Mouse (Mus musculus) adrenal gland, postnatal 25 days (tissue): ENCODE data around the gene Olfr875. TPM values are rescaled to one million over a fixed set of nuclear protein-coding genes. Genes with fewer than 3 reads are reported as not detected.
"Not testable (repeated sequence)": the region's sequence is repeated elsewhere in the genome, so short reads cannot be mapped to it uniquely, and the experiment has no call there.

Experiments used
- DNase-seq: peaks from one replicate; pipeline ENCODE4 v3.0.0; 2021; ENCODE audit warnings: mixed read lengths
- long read RNA-seq: library from polyadenylated mRNA; stranded (forward); transcript quantifications from one replicate; pipeline ENCODE4 v2.0.0, GENCODE M21; 2021
- total RNA-seq: library from RNA; stranded (reverse); gene quantifications from 2 replicates; pipeline ENCODE4 v1.2.3, GENCODE M21; 2021

Gene Olfr875
- total RNA-seq = not detected in 2 replicates
- long read RNA-seq = 0 reads

DNA sequence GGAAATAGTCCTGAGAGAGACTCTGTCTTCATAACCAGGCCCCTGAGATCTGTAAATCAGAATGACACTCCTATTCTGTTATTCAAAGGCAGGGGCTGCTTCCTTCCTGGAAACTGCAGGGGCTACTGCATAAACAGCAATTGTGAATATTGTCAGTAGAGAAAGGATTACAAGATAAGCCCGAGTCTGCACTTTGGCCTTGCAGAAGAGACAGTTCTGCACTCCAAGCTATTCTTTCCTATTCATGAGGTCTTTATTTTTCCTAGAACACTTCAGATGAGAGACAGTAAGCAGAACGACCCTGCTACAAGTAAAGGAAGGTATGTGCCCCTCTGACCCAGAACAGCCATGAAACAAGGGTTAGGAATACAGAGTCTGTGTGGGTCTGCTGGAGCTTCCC lies at the start of gene Olfr875:
Olfr875 (plus strand) TSS at position 99 of the 400 bp plus-strand sequence.
- DNase-seq = no peak

DNA sequence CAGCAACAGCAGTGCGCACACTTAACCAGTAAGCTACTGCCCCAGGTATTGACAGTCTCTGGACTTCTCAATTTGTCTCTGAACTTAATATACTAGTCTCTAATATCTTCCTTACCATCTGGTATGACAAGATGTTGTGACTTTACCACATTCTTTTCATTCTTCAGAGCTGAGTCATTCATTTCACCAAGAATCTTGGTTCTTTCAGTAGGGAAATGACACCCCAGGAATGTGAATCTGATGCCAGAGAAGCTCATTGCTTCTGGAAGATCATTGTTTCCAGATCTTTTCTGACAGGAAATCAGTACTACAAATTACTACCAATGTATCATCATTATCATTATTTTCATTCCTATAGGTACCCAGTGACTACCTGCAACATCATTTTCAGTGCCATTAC lies 37.3 kb upstream of the Olfr875 start:
- DNase-seq = no peak

DNA sequence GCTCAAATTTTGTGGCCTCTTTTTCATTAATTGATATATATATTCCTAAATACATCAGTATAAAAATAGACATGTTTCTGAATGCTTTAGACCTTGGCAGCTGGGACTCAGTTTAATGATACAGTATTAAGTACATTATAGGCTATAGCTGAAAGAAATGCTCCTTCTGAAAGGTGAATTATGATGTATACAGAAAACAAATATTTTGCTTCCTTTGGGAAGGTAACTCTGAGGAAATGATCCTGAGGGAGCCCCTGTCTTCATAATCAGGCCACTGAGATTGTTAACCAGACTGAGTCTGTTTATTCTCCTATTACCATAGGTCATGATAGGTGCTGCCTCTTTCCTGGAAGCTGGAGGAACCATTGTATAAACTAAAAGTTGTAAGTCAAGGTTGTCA lies 26.9 kb upstream of the Olfr875 start, which contains the start of gene Olfr874:
Olfr874 (plus strand) TSS at position 301 of the 400 bp plus-strand sequence.
- DNase-seq = no peak

DNA sequence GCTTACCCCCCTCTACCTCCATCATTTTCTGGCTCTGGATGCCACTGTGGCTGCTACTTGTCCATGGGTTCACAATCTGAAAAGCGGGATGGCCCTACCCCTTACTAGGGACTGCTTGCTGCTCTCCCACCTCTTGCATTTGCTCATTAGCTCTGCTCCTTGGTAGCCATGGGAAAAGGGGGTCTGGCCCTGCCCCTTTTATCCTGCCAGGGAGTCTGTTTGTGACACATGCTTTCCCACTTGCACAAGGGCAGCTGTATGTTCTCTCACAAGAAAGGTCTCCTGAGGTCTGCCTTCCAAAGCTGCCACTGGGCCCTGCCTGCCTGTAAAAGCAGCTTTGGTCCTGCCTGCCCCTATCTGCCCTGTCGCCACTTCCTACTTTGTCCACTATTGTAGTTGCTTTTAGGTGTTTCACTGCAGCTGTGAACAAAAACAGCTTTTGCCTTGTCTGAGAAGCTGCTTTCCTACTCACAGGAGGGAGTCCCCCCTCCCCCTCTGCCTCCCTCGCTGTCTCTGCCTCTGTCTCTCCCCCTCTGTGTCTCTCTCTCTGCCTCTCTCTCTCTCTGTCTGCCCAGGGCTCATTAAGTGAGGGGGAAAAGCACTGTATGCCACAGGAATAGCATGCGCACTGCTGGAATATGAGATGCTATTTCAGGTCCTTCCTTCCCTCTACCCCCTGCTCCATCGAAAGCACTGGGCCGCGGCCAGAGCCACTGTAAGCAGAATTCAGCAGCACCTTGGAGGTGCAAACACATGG lies 21.2 kb upstream of the Olfr875 start:
- DNase-seq = no peak

DNA sequence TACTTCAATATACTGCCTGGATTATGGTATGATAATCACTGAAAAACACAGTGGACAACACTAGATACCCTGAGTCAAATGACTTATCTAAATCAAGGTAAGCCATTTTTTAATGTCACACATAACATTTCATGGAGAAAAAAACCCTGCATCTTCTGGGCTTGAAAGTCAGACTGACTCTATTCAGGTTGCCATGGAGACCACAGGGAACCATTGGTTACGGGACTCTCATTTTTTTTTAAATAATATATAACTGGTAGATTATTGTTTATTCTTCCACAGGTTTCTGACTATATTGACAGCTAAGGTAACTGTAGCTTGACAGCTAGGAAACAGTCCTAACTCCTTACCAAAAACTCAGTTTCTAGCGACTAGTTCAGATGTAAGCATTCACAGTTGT lies 20.2 kb upstream of the Olfr875 start:
- DNase-seq = no peak

DNA sequence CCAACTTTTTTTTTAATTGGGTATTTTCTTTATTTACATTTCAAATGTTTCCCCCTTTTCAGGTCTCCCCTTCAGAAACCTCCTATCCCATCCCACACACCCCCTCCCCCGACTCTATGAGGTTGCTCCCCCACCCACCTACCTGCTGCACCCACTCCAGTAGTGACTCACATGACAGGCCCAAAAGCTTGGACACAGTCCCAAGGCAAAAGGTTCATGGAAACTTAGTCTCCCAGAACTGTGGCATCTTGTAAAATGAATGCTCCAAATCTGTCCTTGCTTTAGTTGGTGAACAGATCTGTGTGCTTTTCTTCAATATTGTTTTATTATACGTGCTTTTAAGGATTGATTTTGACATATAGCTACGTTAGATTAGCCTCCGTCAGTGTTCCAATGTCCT lies 19.7 kb upstream of the Olfr875 start:
- DNase-seq = peak; percentile 9

DNA sequence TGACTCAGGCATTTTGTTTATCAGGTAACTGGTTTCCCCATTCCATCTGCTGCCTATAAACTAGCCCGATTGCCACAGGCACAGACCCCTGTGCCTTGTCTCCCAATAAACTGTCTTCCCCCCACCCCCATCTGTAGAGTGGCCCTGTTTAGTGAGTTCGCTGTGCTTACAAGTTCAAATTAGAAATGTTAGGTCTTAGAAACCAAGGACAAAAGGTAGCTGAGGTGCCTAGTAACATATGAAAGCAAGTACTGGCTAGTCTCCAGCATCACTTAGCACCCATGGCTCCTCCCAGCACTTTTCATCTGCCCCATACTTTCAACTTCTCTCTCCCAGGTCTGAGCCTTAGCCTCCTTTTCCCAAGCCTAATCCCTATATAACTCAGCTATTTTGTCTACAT lies 9.9 kb upstream of the Olfr875 start:
- DNase-seq = no peak

DNA sequence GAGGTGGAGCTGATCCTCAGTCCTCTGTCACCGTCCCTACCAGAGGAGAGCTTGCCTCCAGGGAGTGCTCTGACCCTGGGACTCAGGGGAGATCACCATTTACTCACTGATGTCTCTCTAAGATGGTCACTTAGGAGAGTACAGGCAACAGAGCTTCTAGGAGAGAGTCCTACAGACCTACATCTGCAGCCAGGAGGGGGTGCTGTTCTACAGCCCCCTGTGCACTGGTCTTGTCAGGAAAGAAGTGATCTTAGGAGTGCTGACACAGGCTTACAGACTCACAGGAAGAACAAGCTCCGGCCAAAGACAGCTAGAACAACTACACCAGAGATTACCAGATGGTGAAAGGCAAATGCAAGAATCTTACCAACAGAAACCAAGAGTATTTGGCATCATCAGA lies 9.1 kb upstream of the Olfr875 start:
- peak; percentile 47 for DNase-seq

DNA sequence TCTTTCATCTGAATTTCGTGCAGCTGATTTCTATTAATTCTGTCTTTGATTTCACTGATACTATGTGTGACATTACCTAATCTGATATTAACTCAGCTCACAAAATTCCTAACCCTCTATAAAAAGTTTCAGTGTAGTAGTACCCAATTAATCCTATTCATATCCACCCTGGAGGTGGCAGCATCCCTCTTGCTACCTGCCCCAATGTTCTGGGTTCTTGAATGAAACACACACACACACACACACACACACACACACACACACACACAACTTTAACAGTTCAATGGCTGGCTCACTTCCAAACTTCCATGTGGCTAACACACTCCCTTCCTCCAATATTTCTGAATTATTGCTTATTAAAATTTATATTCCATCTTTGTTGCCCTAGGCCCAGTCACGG lies 996 bp upstream of the Olfr875 start:
- DNase-seq = no peak

DNA sequence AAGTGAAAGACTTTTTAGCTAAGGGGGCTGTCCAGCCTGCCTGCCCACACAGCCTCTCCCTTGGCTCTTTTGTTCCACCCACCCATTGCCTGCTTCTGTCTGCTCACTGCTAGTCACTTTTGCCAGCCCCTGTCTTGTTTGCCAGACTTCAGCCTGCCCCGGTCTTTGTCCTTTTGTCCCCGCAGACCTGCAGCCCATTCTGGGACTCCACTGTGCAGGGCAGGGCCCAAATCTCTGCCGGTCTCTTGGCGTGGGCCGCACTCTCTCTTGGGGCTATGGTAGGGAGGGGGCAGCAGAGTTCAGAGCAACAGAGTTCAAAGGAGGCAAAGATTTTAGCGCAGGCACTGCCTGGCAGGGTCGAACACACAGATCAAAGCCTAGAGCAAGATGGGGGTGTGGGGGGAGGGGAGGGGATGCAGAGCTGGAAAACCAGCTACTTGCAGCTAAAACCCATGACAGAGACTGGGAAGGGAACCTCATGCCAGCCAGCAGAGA lies 11.2 kb downstream of the Olfr875 start:
- peak; percentile 21 for DNase-seq

DNA sequence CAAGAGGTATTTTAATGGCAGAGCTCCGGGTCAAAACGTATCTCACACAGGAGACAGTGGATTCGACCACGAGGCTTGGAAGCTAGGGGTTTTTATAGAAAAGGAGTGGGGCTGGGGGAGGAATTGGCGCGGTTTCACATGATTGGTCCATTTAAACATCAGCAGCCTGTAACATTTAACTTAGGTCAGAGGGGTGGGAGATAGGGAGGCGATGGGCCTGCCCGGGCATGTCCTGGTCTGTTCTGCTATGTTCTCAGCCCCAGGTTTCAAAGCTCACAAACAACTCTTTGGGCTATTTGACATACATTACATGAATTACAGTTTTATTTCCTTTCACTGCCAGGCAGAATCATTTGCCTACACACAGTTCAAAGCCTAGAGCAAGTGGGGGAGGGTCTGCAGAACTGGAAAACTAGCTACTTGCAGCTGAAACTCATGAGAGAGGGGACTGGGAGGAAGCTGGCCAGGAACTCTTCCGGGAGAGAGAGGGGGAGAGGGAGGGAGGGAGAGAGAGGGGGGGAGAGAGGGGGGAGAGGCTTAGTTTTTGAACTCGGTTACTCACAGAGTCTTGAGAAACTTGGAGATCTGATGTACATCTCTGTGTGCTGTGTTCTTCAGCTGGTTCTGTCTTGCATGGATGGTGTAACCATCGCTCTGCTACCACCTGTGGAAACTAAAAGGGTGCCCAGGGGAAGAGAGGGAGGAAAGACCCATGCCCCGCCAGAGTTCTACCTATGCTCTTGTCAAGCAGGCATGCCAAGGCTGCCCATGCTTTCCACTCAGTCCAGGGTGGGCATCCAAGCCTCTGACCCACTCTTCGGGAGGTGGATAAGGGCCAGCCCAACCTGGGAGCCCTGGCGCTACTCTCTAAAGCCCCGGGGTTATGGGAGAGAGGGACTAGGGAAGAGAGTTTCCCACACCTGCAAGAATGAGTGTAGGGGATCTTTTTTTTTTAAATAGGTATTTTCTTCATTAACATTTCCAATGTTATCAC lies 12.0 kb downstream of the Olfr875 start:
- DNase-seq = not testable (repeated sequence)

DNA sequence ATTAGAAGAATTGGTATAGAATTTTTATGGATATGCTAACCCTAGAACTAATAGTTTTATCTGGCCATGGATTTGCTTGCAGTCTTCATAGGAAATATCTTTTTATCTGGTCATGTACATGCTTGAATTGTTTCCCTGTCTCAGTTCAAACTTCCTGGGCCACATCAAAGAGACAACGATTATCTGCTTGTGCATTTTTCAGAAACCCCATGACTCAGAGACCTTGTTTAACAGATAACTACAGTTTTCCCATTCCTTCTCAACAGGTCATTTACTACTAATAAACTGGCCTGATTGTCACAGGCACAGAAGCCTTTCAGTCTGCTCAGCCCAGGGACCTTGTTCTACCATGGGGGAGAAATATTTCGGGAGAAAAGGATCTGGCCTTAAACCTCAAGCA lies 14.8 kb downstream of the Olfr875 start:
- DNase-seq = no peak

DNA sequence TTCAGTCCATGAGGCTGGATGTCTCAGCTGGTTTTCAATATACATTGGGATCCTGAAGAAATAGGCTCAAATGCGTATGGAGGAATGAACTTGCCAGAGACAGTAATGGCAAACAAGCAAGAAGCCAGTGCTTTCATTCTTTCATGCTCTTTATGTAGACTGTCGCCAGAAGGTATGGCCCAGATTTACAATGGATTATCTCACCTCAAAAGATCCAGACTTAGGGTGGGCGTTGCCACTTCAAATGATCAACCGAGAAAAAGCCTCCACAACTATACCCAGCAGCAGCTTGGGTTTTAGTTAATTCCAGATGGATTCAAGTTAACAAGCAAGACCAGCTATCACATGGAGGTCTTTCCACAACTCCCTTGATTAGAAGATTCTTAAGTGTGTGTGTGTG lies 30.4 kb downstream of the Olfr875 start:
- DNase-seq = no peak

DNA sequence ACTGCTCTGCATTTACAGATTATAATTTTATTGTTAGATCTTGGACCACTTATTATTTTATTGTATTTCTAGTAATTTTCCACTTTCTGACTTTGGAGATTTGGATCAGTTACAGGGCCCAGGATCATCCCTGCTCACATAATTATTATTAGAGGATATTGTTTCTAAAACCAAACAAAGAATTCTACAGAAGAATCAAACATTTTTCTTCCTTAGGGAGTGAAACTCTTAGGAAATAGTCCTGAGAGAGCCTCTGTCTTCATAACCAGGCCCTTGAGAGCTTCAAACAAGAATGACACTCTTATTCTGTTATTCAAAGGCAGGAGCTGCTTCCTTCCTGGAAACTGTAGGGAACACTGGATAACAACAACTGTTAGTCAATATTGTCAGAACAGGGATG lies 31.1 kb downstream of the Olfr875 start, which contains the start of gene Olfr876:
Olfr876 (plus strand) TSS at position 301 of the 400 bp plus-strand sequence.
- DNase-seq = no peak

DNA sequence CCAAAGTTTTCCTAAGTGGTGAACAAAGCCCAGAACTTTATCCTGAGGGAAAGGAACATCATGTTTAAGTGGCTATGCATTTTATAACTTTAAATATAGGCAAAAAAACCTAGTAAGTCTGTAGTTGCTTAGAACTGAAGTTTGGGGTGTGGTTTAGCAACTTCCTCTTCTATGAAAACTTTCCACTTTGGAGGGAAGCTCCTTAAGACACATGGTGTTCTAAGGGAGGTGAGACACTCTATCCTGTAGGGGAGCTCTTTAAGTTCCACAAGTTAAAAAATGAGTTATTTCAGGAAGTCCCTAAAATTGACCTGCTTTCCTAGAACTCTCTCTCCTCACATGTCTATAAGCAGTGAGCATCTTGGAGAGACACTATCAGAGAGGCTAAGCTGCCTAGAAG lies 35.6 kb downstream of the Olfr875 start:
- no peak for DNase-seq

DNA sequence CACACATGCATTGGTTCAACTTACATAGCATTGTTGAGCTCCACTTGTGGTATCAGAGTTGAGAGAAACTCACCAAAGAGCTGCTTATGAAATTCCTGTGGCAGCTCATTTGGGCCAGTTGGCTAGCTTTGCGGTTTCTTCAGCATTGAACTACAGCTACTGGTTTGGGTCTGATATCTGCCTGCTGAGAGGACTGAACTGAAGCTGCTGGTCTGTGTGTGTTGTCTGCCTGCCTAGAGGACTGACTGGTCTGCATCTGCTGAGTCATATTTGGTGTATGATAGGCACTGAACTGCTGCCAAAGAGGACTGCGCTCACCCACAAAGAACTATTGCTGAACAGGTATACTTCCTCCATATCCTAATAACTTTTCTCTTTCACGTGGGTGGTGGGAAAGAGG lies 36.8 kb downstream of the Olfr875 start:
- no peak for DNase-seq

DNA sequence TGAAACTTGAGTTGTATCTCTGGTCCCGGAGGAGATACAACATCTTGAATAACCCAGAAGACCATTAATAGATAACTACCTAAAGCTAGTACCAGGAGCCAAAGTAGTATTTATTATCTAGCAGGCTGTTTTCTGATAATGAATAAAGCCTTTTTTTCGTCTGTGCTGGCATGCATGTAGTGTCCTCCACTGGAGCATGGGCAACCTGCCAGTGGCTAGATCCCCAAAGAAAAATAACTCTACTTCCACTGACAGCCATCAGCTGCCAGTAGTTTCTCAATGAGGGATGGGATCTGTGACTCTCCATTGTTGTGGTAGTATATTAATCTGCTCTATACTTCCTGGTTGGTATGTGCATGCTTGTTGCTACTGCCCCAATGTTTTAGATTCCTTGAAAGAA lies 37.3 kb downstream of the Olfr875 start:
- DNase-seq = peak; percentile 75

DNA sequence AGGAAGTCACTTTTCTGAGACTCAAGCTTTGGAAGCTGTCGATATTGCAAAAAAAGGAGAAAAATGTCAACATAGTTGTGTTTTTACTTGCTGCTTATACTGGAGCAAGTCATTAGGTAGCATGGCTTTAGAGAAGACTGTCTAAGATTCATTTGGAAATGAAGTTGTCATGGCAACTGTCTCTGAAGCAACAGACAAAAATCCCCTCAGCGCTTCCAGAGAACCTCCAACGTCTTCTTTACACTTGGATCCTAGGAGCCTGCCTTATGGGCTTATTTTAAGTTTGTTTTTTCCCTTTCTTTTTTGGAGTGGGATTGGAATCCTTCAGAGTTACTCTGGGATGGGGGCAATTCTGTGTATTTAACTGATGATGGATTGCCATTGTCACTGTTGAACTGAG lies 43.0 kb downstream of the Olfr875 start:
- no peak for DNase-seq
